Mouse (Mus musculus) kidney, embryonic 16.5 days (tissue): Measurements from ENCODE around the gene Rhbdd2. TPM values are rescaled to one million over a fixed set of nuclear protein-coding genes. Genes with fewer than 3 reads are reported as not detected.
A peak's percentile ranks its signal among the peaks of the same experiment; 100 is the strongest.

Experiments
- ATAC-seq: fragments of 200-750 bp; cut with Nextera tagmentation; 2 replicates; pipeline ENCODE4 v1.8.0; 2017; ENCODE audit warnings: moderate TSS enrichment; ENCODE audit not compliant: low FRiP score, low TSS enrichment
- H3K27ac ChIP-seq: fragments of 300-500 bp; sonication (generic); 2 replicates; pipeline ENCODE4 v1.5.1; 2014; ENCODE audit warnings: low read length
- H3K27me3 ChIP-seq: fragments of 300-500 bp; sonication (generic); 2 replicates; pipeline ENCODE4 v1.6.1; 2014; ENCODE audit warnings: low read length, control low read depth, mixed read lengths; ENCODE audit not compliant: insufficient read depth
- H3K36me3 ChIP-seq: fragments of 300-500 bp; sonication (generic); 2 replicates; pipeline ENCODE4 v1.6.1; 2014; ENCODE audit warnings: low read length, control low read depth, mixed read lengths; ENCODE audit not compliant: insufficient read depth
- H3K4me1 ChIP-seq: fragments of 300-500 bp; sonication (generic); 2 replicates; pipeline ENCODE4 v1.6.1; 2014; ENCODE audit warnings: low read length, control low read depth, mixed read lengths; ENCODE audit not compliant: insufficient read depth
- H3K4me2 ChIP-seq: fragments of 300-500 bp; sonication (generic); replicated peaks from 2 replicates; pipeline ENCODE4 v1.6.1; 2014; ENCODE audit warnings: low read depth, low read length
- H3K4me3 ChIP-seq: fragments of 300-500 bp; sonication (generic); 2 replicates; pipeline ENCODE4 v1.5.1; 2014; ENCODE audit warnings: mild to moderate bottlenecking, low read length
- H3K9ac ChIP-seq: fragments of 300-500 bp; sonication (generic); replicated peaks from 2 replicates; pipeline ENCODE4 v1.6.1; 2014; ENCODE audit warnings: low read length
- H3K9me3 ChIP-seq: fragments of 300-500 bp; sonication (generic); 2 replicates; pipeline ENCODE4 v1.6.1; 2016; ENCODE audit warnings: low read length, control low read depth
- WGBS: fragments of 180-500 bp; shearing (Covaris S2); extraction: QIAGEN DNeasy Blood & Tissue Kit; methylation state at CpG from one replicate; pipeline ENCODE4 v1.1.7; 2014; 5-methylcytosine and 5-hydroxymethylcytosine counted together
- polyA plus RNA-seq: library from polyadenylated mRNA; unstranded; fragments of >200 nt; fragmentation: Nextera tagmentation; extraction: Ambion mirVana; gene quantifications from 2 replicates; pipeline ENCODE4 v1.2.1, GENCODE M21; 2015

Rhbdd2 gene
- polyA plus RNA-seq, 1 experiment from 2014 or later = 51.0 TPM

- Histone ChIP-seq H3K27ac (no peak overlapping the region), H3K4me1 (no peaks in the 10 kb centered on the region), H3K4me2 (no peak overlapping the region), H3K4me3 (no peak overlapping the region), H3K27me3 (no peaks in the 10 kb centered on the region), H3K36me3 (no peaks in the 10 kb centered on the region), H3K9ac (no peak overlapping the region), H3K9me3 (no peaks in the 10 kb centered on the region)
- ATAC-seq = no peak
- WGBS = 82% methylated on average over 10 of the region's 10 CpGs
Measured at GRCm38 (mm10) chr5:135621725-135622124, 10.7 kb upstream of the Rhbdd2 start.

- ATAC-seq = no peak; the same call in 1 of the 2 replicates
- Histone ChIP-seq H3K36me3 (no peaks in the 10 kb centered on the region), H3K9ac (no peak overlapping the region), H3K27me3 (no peaks in the 10 kb centered on the region), H3K4me1 (no peaks in the 10 kb centered on the region), H3K4me3 (no peak overlapping the region), H3K9me3 (no peaks in the 10 kb centered on the region), H3K4me2 (no peak overlapping the region), H3K27ac (no peak overlapping the region)
- whole genome bisulfite sequencing = 88% methylated on average over 18 of the region's 18 CpGs
Measured at GRCm38 (mm10) chr5:135623006-135623563, 9.3 kb upstream of the Rhbdd2 start.

- no peak for ATAC-seq
- WGBS = 44% methylated on average over 10 of the region's 10 CpGs
- H3K36me3 ChIP-seq = no peaks in the 10 kb centered on the region
- H3K4me2 ChIP-seq = no peak overlapping the region
- no peak overlapping the region for H3K27ac ChIP-seq
- no peak overlapping the region for H3K4me3 ChIP-seq
- no peaks in the 10 kb centered on the region for H3K9me3 ChIP-seq
- peaks cover 12% of the 10 kb centered on the region for H3K4me1 ChIP-seq
- no peaks in the 10 kb centered on the region for H3K27me3 ChIP-seq
- no peak overlapping the region for H3K9ac ChIP-seq
Measured at GRCm38 (mm10) chr5:135628916-135629315, 3.5 kb upstream of the Rhbdd2 start.

- Histone ChIP-seq H3K9me3 (no peaks in the 10 kb centered on the region), H3K9ac (no peak overlapping the region), H3K27me3 (no peaks in the 10 kb centered on the region), H3K4me2 (no peak overlapping the region), H3K4me3 (no peak overlapping the region), H3K36me3 (no peaks in the 10 kb centered on the region), H3K27ac (no peak overlapping the region), H3K4me1 (peaks cover 12% of the 10 kb centered on the region)
- ATAC-seq = no peak
- WGBS = 86% methylated on average over 3 of the region's 3 CpGs
Measured at GRCm38 (mm10) chr5:135629401-135629800, 3.0 kb upstream of the Rhbdd2 start.

- Histone ChIP-seq H3K4me2 (no peak overlapping the region), H3K4me1 (peaks cover 12% of the 10 kb centered on the region), H3K9ac (no peak overlapping the region), H3K36me3 (peaks cover 7% of the 10 kb centered on the region), H3K4me3 (no peak overlapping the region), H3K27me3 (no peaks in the 10 kb centered on the region), H3K9me3 (no peaks in the 10 kb centered on the region), H3K27ac (no peak overlapping the region)
- ATAC-seq = no peak
- WGBS = 26% methylated on average over 3 of the region's 3 CpGs
Measured at GRCm38 (mm10) chr5:135630598-135630997, 1.8 kb upstream of the Rhbdd2 start.

- Histone ChIP-seq H3K36me3 (peaks cover 28% of the 10 kb centered on the region), H3K4me2 (peak overlapping the region; percentile 82), H3K9ac (peak overlapping the region; percentile 84), H3K4me1 (peaks cover 12% of the 10 kb centered on the region), H3K4me3 (peak overlapping the region; percentile 79), H3K9me3 (no peaks in the 10 kb centered on the region), H3K27me3 (no peaks in the 10 kb centered on the region), H3K27ac (peak overlapping the region; percentile 57; the same call in 1 of the 2 replicates)
- WGBS = 0% methylated on average over 21 of the region's 21 CpGs
- peak; percentile 81; the same call in 1 of the 2 replicates for ATAC-seq
Measured at GRCm38 (mm10) chr5:135632797-135633144, 353 bp downstream of the Rhbdd2 start.

GRCm38 (mm10) chr5:135639760-135640458 is 7.5 kb downstream of the Rhbdd2 start:
- Histone ChIP-seq H3K9me3 (no peaks in the 10 kb centered on the region), H3K4me3 (no peak overlapping the region), H3K4me1 (no peaks in the 10 kb centered on the region), H3K9ac (no peak overlapping the region), H3K27ac (no peak overlapping the region), H3K4me2 (no peak overlapping the region), H3K36me3 (peaks cover 50% of the 10 kb centered on the region), H3K27me3 (no peaks in the 10 kb centered on the region)
- 75% methylated on average over 7 of the region's 7 CpGs for WGBS
- ATAC-seq = no peak

GRCm38 (mm10) chr5:135640459-135640789 is 8.0 kb downstream of the Rhbdd2 start:
- H3K9me3 ChIP-seq = no peaks in the 10 kb centered on the region
- 89% methylated on average over 6 of the region's 6 CpGs for WGBS

GRCm38 (mm10) chr5:135641028-135641427 is 8.6 kb downstream of the Rhbdd2 start:
- no peak overlapping the region for H3K9ac ChIP-seq
- peaks cover 39% of the 10 kb centered on the region for H3K36me3 ChIP-seq
- H3K9me3 ChIP-seq = no peaks in the 10 kb centered on the region
- no peaks in the 10 kb centered on the region for H3K27me3 ChIP-seq
- no peak for ATAC-seq
- no peaks in the 10 kb centered on the region for H3K4me1 ChIP-seq
- 100% methylated on average over 1 of the region's 1 CpGs for WGBS
- no peak overlapping the region for H3K4me2 ChIP-seq
- no peak overlapping the region for H3K27ac ChIP-seq
- no peak overlapping the region for H3K4me3 ChIP-seq

More at GRCm38 (mm10) chr5:135640459-135640789, 8.0 kb downstream of the Rhbdd2 start:
- H3K36me3 ChIP-seq = peaks cover 45% of the 10 kb centered on the region
- no peaks in the 10 kb centered on the region for H3K4me1 ChIP-seq
- H3K27ac ChIP-seq = no peak overlapping the region
- no peak for ATAC-seq
- H3K9ac ChIP-seq = no peak overlapping the region
- H3K27me3 ChIP-seq = no peaks in the 10 kb centered on the region
- no peak overlapping the region for H3K4me2 ChIP-seq
- H3K4me3 ChIP-seq = no peak overlapping the region
